Mouse (Mus musculus) skeletal muscle tissue, adult 2 months (tissue): ENCODE data around the gene Cd7.
"Not testable (repeated sequence)": the region's sequence is repeated elsewhere in the genome, so short reads cannot be mapped to it uniquely, and the experiment has no call there.

ENCODE experiments used
- DNase-seq: peaks from one replicate; pipeline ENCODE4 v3.0.0-alpha.2; 2012; ENCODE audit warnings: low read depth, low spot score

The Cd7 gene

DNA sequence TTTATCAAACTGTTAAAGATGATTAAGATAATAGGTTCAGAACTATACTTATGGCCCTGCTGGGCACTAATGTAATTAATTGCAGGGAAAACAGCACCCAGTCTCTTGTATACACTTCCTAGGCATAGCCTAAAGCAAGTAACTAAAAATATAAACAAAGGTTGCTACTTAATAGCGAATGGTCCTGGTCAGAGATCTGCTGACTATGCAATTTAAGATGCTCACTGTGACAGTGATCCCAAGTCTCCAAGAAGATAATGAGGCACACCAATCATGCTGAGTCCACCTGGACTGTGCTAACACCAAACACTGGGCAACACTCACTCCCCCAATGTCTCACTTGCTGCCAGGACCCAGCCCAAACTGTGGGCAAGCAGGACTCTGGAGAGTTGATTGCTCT lies 10.6 kb upstream of the Cd7 start:
- DNase-seq: no peak

DNA sequence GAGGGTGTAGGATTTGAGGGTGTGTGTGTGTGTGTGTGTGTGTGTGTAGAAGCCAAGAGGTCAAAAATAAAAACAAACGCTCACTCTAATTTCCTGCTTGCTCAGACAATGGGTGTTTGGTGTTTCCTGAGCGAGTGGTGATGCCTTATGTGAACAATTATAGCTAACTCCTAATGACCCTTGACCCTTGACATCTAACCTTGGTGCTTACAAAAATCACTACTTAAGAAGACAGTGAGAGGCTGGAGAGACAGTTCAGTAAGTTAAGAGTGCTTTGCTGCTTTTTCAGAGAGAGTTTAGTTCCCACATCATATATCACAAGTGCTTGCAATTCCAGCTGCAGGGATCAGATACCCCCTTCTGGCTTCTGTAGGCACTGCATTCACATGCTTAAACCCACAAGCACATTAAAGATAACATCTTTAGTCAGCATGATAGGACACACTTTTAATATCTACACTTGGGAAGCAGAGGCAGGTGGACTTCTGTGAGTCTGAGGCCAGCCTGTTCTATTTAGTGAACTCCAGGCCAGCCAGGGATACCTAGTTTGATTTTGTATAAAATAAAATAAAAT lies 8.7 kb upstream of the Cd7 start:
- DNase-seq: no peak

DNA sequence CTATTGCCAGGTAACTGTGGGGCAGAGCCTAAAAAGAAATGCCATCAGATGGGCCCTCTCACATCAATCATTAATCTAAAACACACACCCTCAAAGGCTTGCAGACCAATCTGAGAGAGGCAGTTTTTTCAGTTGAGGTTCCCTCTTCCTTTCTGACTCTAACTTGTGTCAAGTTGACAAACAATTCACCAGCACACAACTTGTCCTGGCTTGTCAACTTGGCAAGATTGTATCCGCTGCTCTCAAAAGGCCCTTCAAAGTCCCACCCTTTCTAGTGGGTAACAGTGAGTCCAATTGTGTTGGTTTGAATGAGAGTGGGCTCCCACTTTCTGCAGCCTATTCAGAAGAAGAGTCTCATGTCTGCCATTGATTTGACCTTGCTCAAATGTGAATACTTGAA lies 6.1 kb upstream of the Cd7 start:
- no peak for DNase-seq

DNA sequence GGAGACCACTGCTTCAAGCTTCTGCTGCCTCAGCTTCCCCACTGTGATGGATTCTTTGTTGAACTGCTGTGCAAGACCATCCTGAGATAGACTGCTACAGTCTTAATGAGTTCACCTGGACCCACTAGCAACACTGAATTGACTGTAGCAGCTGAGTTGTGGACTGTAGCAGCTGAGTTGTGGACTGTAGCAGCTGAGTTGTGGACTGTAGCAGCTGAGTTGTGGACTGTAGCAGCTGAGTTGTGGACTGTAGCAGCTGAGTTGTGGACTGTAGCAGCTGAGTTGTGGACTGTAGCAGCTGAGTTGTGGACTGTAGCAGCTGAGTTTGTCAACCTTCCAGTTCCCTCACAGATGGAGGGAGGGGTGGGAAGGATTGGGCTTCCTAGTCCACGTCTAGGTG lies 3.8 kb upstream of the Cd7 start:
- DNase-seq: not testable (repeated sequence)

DNA sequence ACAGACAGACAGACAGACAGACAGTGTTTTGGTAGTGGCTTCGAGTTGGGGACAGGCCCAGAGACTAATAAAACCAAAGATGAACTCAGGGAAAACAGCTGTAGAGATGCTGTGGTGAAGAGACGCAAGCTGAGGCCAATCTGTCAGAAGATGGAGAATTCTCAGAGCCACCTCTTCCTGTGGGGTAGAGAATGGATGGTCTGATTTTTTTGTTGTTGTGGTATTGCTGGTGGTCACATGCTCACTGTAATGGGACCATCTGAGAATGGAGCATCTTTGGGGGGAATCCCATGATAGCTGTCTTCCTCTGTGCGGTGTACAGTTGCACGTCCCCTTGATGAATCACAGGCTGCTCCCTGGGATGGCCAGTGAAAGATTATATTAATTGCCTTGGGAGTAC lies 3.3 kb upstream of the Cd7 start:
- DNase-seq: no peak

DNA sequence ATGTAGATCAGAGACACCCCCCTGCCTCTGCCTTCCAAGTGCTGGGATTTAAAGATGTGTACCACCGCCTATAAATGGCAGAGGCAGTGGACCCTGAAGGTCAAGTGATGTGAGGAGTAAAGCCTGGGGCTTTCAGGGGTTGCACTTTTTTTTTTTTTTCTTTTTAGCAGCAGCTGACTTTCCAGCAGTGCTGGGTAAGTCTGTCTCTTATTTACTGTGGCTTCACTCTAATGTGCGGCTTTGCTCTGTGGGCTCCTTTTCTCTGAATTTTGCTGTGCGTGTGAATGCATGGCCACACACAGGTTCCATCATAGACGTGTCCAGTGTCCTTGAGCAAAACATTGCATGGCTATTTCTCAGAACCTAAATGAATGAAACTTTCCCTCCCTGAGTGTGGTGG lies 2.4 kb upstream of the Cd7 start:
- no peak for DNase-seq

DNA sequence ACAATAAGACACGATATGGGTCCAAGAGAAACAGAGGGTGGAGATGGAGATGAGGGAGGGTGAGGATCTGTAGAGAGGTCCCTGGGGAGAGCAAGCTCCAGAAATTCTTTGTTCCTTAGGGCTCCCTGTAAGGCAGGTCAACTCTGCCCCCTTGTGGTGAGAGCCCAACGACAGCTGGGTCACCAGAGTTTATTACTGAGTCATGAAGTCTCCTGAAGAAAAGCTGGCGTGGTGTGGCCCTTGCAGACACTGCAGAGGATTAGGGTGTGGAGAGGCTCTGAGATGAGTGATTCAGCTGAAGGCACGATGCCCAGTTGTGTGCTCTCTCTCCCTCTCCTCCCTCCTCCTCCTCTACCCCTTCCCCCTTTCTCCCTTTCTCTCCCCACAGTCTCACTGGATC lies 2.0 kb upstream of the Cd7 start:
- peak; percentile 87 for DNase-seq

DNA sequence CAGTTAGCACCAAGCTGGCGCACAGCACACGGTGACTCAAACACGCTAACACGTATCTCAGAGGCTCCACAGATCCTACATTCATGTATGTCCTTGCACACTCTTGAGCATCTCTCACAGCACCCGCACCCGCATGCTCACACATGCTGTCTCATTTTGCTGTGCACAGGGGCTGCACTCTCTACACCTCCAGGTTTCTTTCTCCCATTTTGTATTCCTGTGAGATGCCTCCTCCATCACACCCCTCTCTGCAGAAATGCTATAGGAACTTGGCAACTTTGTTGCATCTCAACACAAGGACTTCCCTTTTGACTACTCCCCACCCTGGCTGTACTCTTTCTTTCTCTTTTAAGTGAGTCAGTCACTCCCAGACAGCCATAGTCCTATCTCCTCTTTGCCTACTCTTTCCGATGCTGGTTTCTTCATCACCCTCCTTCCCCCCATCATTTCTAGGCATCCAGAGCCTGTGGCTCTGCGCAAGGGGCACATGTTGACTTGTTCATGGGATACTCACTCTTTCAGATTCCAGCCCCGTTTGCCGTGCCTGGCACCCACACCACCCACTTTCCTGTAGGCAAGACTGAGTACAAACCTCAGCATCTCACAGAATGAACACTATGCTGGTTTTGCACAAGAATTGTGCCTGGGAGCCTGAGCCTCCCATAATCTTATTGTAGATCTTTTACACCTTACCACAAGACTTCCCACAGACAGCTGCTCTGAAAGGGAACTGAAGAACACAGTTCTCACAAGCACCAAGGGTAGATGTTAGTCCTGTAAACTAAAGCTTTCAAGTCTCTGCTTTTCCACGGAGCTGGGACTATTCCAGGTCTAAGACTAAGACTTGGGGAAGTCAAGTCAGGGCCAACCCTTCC lies 615 bp downstream of the Cd7 start:
- no peak for DNase-seq

DNA sequence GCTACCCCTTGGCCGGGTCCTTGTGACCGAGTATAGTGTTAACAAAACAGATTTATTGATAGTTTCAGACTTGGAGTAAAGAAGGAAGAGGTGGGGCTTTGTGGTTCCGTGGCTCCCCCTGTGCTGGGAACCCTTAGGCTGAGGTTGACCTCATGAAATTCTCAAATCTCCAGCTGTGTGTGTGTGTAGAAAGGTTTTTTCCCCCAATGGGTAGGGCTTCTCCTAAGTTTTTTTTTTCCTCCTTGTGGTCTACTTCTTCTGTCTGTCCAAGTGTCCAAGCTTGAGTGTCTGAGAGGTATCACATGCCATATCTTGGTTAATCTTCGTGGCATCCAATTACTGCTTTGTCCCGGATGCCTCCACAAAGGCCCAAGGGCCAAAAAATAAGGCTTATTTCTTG lies 6.1 kb downstream of the Cd7 start:
- no peak for DNase-seq

DNA sequence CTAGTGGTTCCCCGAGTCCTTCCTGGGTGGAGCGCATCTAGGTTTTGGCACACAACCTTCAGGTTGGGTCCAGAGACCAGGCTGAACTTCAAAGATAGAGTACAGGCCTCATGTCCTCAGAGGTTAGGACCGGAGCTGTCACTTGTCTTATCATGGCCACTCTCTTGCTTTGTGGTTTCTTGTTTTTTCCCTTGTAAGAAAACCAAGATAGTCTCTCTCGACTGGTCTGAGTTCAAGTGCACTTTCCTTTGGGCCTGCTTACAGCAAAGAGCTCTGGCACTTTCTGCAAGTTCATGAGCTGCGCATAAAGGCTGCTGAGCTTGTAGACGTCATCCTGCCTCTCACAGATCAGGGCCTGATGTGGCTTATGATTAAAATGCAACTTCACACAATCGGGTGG lies 12.0 kb downstream of the Cd7 start:
- no peak for DNase-seq

DNA sequence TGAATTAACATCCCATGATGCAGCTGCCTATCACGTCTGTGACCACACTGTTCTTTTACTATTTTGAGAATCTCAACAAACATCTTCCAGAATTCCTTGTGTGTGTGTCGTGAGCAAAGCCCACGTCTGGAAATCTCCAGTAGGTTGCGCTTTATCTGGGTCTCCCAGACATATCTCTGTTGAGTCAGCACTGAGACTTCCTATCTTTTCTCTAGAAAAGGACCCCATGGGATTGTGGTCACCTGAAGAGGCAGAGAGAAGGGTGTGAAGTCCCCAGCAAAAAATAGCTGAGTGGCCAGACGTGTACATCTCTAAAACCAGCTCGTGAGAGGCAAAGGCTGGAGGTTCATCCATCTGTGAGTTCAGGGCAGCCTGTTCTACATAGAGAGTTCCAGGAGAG lies 15.1 kb downstream of the Cd7 start:
- DNase-seq: no peak

DNA sequence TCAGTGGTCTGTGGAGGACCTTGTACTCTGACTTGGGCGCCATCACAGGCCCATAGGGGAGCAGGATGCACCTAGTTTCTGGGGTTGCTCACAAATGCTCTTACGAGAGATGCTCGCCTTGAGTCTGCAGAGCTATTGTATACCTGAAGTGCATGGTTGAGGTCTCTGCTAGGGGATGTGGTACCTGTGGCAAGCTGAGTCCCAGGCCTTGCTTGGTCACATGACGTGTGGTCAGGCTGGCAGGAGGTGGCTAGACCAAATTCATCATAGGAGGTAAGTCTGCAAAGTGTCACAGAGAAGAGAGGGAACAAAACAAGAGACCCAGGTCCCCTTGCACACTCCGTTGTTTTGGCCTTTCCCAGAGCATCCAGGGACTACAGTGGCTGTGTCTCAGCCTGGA lies 19.7 kb downstream of the Cd7 start:
- no peak for DNase-seq

DNA sequence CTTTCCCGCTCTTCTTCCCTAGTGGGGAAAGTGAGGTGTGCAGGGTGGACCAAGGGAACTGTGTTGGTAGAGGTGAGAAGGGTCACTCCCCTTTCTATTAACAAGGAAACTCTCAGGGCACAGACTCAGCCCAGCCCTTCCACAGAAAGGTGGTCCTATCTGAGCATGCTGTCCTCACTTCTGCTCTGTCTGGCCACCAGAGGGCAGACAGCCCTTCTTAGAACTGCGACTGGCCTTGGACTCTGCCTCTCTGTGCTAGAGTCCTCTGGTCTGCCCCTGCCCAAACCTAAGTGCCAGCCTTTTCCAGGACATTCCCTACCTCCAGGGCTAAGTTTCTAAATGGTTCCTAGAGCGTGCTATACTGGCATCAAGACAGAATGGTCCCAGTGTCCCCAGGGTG lies 21.5 kb downstream of the Cd7 start:
- peak; percentile 43 for DNase-seq

DNA sequence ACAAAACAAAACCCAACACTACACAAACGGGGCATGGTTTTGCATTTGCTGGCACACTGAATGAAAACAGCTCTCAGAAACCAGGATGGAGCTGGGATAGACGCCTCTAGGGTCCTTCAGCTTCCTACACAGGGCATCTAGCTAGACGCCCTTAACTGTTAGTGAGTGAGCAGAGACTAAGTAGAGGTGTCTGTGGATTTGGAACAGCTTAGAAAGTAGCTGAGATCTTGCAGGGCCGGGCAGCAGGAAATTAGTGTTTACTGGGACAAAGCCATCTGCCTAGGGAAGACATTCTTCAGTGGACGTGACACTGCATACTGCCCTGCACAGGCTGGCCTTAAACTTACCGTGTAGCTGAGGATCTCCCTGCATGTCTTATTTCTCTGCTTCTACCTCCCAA lies 23.7 kb downstream of the Cd7 start:
- DNase-seq: no peak

DNA sequence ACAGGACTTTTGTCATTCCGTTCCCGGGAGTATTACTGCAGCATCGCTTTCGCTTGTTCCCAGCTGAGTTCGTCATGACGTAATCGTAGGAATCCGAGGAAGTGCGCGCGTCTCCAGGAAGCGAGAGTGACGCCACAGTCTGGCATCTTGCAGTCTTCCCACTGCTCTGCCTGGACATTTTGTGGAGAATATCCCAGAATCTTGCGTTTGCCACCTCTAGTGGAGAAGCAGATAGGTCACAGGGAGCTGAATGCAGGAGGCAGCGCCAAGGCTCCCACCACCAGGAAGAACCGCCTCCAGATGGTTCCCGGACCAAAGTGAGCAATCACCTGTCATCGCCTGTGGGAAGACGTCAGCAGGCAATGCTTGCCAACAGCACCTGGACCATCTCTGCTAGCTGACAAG lies 24.3 kb downstream of the Cd7 start:
- DNase-seq: peak; percentile 62

DNA sequence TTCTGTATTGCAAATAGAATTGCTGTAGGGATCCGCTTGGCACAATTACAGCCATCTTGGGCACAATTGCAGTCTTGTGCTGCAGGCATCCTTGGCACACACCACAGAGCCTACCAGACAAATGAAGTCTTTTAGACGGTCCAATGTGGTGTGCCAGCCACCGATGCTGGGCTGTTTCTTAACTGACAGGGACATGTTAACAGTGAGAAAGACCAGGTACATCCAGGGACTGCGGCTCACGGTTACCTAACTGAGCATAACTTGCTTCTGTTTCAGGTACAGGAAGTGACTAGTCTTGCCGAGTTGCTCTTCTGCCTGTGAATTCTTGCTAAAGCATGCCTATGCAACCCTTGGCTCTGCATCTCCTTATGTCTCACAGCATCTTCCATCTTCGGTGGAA lies 25.6 kb downstream of the Cd7 start:
- DNase-seq: no peak

DNA sequence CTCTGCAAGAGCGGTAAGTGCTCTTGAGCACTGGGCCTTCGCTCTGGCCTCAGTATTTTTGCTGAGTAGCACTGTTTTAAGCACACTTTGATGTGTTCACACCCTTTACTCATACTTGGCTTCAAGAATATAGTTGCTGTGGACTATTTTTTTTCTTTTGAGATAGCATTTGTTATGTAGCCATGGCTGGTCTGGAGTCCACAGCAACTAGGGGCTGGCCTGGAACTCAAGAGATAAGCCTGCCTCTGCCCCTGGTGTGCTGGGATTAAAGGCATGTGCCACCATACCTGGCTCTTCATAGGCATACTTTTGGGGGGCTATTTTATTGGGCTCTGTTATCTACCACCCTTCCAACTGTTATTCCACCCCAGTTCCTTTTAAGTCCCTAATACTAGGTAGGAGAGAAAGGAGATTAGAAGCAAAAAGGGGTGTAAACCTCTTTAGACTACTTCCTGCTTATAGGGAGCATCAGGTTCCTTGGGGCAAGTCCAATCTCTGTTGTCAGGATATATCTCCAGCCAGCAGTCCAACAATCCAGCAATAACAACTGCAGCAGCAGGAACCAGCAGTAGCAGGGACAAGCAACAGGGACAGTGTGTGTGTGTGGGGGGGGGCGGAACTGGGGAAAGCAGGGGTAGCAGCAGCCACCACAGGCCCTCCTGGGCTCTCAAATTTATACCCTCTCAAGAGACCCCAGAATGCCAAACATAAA lies 29.0 kb downstream of the Cd7 start:
- no peak for DNase-seq

DNA sequence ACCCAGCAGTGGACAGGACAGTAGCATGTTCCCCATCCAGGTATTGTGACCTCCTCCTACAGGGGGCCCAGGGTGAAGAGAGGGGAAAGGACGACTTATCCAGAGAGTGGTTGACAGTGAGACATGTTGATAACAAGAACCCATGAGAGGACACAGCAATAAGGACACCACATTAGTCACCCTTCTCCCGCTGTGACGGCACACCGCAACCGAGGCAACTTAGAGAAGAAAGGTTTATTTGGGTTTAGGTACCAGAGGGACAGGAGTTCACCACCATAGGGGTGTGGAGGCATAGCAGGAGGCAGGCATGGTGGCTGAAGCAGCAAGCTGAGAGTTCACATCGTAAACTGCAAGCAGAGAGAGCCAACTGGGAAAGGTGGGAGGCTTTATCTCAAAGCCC lies 33.0 kb downstream of the Cd7 start:
- no peak for DNase-seq

DNA sequence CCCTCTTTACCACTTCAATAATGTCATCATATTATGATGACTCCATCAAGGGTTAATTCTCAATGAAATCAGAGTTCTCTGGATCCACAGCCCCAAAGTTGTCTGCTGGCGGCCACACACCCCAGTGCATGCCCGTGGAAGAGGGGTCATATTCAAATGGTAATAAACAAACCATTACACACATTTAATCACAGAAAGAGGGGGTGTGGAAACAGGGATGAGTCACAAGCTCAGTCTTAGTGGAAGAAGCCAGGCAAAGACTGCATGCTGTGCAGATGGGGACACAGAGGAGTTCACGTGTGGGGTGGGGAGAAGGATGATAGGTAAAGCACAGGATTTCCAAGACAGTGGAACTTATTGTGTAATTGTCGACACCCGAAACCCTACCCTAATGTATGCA lies 34.9 kb downstream of the Cd7 start:
- no peak for DNase-seq

DNA sequence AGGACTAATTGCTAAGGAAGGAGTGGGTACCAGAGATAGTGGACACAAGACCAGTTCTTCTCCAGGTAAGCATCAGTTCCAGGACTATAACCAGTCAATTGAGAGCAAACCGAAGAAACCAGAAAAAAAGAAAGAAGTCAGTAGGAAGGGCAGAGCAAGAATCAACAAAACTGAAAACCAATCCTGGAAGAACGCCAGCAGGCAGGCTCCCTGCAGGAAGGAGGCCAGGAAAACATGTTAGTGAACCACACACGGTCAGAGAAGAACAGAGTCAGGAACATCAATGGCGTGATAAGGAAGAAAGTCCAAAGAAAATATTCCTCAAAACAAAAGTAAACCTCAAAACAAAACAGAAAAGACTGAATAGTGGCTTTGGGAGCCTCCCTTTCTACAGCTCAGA lies 37.3 kb downstream of the Cd7 start:
- no peak for DNase-seq

DNA sequence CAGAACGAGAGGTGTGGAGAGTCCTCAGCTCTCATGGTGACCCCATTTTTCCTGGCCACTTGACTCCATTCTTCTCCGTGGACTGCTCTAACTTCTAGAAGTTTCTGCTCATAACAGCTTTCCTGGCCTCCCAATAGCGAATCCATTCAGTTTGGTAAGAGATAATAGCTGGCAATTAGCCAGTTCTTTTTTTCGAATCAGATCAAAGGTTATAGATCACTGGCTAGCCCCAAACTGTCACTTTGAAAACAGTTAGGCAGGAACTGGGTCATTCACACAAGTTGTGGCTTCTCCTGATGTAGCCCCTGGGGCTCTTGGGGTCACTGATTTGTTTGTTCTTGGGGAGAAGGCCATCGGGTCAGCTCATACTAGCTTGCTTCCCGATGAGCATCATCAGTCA lies 44.5 kb downstream of the Cd7 start:
- DNase-seq: no peak

DNA sequence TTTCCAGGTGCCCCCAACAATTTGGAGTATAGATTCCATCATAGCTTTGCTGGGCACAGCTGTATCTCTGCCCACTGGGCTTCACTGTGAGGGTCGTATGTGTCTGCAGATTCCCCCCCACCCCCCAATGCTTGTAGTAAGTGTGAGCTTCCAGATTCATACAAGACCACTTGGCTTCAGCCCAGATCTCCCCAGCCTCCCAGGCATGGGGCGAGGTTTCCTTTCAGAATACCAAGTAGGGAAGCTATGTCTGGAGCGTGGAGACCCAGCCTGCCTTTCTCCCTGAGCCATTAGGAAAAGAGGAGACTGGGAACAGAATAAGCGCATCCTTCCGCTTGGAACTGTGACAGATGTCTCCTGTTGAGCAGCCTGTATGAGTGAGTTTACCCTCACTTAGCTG lies 45.6 kb downstream of the Cd7 start:
- DNase-seq: no peak

DNA sequence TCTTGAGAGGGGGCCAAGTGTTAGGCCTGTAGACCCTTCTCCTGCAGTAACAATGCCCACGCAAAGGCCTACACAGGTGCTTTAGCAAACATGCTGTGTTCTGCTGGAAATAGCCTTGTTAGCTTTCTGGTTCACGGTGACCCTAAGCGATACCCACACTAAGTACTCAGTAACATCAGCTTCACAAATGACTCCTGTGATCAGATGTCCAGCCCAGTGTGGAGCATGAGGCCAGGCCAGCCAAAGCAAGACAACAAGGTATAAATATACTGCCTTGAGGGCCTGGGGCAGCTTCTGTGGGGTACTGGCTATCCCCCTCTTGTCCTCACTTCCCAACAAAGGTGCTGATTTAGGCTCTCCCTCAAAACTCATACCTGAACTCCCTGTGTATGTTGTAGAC lies 46.1 kb downstream of the Cd7 start:
- DNase-seq: peak; percentile 70
